In the genomic region with DNA sequence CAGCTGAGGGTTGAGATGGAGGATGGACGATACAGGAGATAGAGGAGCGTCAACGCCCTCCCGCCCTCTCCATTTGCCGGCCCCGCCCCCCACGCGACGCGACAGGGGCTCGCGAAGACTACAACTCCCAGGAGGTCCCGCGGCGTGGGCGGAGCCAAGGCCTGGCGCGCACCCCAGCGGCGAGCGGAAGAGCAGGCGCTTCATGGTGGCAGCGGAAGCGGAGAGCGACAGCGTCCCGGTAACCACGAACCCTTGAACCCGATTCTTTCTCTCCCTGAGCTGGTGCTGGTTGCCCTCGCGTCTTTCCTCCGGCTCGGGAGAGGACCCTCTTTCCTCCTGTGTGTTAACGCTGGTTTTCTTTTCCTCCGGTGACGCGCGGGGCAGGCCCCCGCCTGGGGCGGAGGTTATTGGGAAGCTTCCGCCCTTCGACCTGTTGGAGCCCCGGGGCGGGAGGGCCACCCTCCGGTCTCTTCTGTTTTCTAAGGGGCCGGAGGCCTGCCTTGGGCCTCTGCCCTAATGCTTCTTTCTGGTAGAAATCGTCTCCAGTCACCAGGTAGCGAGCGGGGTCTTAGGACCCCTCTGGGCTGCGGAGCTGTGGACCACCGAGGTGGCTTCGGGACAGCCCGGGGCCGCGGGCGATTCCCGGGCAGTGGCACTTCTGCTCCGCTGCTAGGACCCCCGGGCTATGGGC, we compare ENCODE assay signal across 7 mouse cellular contexts. TPM values are rescaled to one million over a fixed set of nuclear protein-coding genes. Genes with fewer than 3 reads are reported as not detected.
DNase-seq lines count a peak whose midpoint lies in the region; ATAC-seq lines count a peak whose summit lies in the region.

TSS of gene R3hcc1l (plus strand) at position 140 of the 691 bp plus-strand sequence.

- peaks cover 11% of the 10 kb centered on the region for H3K4me1 ChIP-seq in intestine, embryonic 16.5 days (ENCODE audit: control insufficient read depth, insufficient read depth, low read length)
- H3K4me1 ChIP-seq in midbrain, embryonic 11.5 days (ENCODE audit: control insufficient read depth, insufficient read depth, low read length): peaks cover 7% of the 10 kb centered on the region

- no peaks in the 10 kb centered on the region for H3K9me3 ChIP-seq in intestine, embryonic 16.5 days (ENCODE audit: control insufficient read depth, low read length)
- no peaks in the 10 kb centered on the region for H3K9me3 ChIP-seq in midbrain, embryonic 11.5 days (ENCODE audit: control insufficient read depth, low read length)

- ATAC-seq in intestine, embryonic 16.5 days: peak; percentile 98
- ATAC-seq in midbrain, embryonic 11.5 days (ENCODE audit: low FRiP score): peak; percentile 94

- H3K4me2 ChIP-seq in intestine, embryonic 16.5 days (ENCODE audit: low read depth, low read length): peak within 1 kb of the TSS; percentile 77
- H3K4me2 ChIP-seq in midbrain, embryonic 11.5 days: peak within 1 kb of the TSS; percentile 51

- H3K9ac ChIP-seq in intestine, embryonic 16.5 days (ENCODE audit: low read depth, low read length): peak within 1 kb of the TSS; percentile 89
- H3K9ac ChIP-seq in midbrain, embryonic 11.5 days (ENCODE audit: low read length): peak within 1 kb of the TSS; percentile 86

- peak within 1 kb of the TSS; percentile 84 for H3K27ac ChIP-seq in intestine, embryonic 16.5 days (ENCODE audit: low read length)
- peak within 1 kb of the TSS; percentile 20; the same call in 1 of the 2 replicates for H3K27ac ChIP-seq in midbrain, embryonic 11.5 days (ENCODE audit: low read depth, low read length)

- intact Hi-C loops in gastrocnemius, postnatal 36 days (cut with DNase I): loop anchor here (5.0 to 10.0 kb wide), 2 partner anchors 236 to 1094 kb away; partner anchors contain the start of genes Nkx2-3 and Pyroxd2
- intact Hi-C loops in left cerebral cortex, postnatal 36 days (cut with DNase I): loop anchor here (5.0 kb wide), 1 partner anchor 86 kb away; the partner anchor contains the start of gene Crtac1

- no peaks in the 10 kb centered on the region for H3K36me3 ChIP-seq in intestine, embryonic 16.5 days (ENCODE audit: control insufficient read depth, insufficient read depth, low read length)
- no peaks in the 10 kb centered on the region for H3K36me3 ChIP-seq in midbrain, embryonic 11.5 days (ENCODE audit: control insufficient read depth, insufficient read depth, low read length)

- H3K27me3 ChIP-seq in intestine, embryonic 16.5 days (replicated peaks; ENCODE audit: control insufficient read depth, insufficient read depth, low read length): no peaks in the 10 kb centered on the region
- H3K27me3 ChIP-seq in midbrain, embryonic 11.5 days (ENCODE audit: control insufficient read depth, insufficient read depth, low read length): no peaks in the 10 kb centered on the region

- DNase-seq in adrenal gland, adult 2 months: peak; percentile 98
- DNase-seq in embryo, embryonic 11.5 days (ENCODE audit: low read depth, low spot score): peak; percentile 89
- DNase-seq in gastrocnemius, postnatal 36 days: peak; percentile 98
- DNase-seq in left cerebral cortex, postnatal 36 days (ENCODE audit: low spot score in 2 of 2): peak; percentile 96 to 97
- DNase-seq in midbrain, embryonic 11.5 days (ENCODE audit: low spot score, missing footprints): peak; percentile 100
- peak; percentile 81 for DNase-seq in skeletal muscle tissue, adult 2 months (ENCODE audit: low read depth, low spot score)

- H3K4me3 ChIP-seq in intestine, embryonic 16.5 days (ENCODE audit: low read length): peak within 1 kb of the TSS; percentile 94
- peak within 1 kb of the TSS; percentile 85 for H3K4me3 ChIP-seq in midbrain, embryonic 11.5 days (ENCODE audit: low read depth, low read length)

- under 1% methylated on average over 59 of the region's 59 CpGs for WGBS in intestine, embryonic 16.5 days
- 1% methylated on average over 58 of the region's 59 CpGs for WGBS in midbrain, embryonic 11.5 days

RNA-seq across cellular contexts. Expression of gene R3hcc1l, which starts in this region (rescaled TPM):
- total RNA-seq in adrenal gland, adult 2 months (2021): 10 to 100 TPM; 22.9 to 29.2 TPM
- 1.7 and 2.0 TPM in 2 replicates for polyA plus RNA-seq in adrenal gland, adult 2 months (2012; rRNA removed)
- total RNA-seq in gastrocnemius, postnatal 36 days (2021): 10 to 100 TPM; 11.0 to 12.8 TPM
- 18.6 and 19.9 TPM in 2 replicates for polyA plus RNA-seq in intestine, embryonic 16.5 days (2015; fragmentation: Nextera tagmentation; extraction: Ambion mirVana)
- total RNA-seq in left cerebral cortex, postnatal 36 days (2021): 10 to 100 TPM; 17.6 to 29.2 TPM
- 26.3 and 28.0 TPM in 2 replicates for polyA plus RNA-seq in midbrain, embryonic 11.5 days (2014; fragmentation: Nextera tagmentation; extraction: Ambion mirVana)

Comparison
In these comparisons a context has a peak if more than half of its experiments do, and no peak if none do; other contexts are left out.
1. Peak in every context shown above with its lines: DNase-seq, ATAC-seq, H3K4me3 ChIP-seq and H3K27ac ChIP-seq.